Mouse (Mus musculus) gastrocnemius, postnatal 36 days (tissue): Measurements from ENCODE around the gene Ugt1a2. TPM values are rescaled to one million over a fixed set of nuclear protein-coding genes. Genes with fewer than 3 reads are reported as not detected.

Experiments
- DNase-seq, 2 experiments: peaks; one replicate each; pipeline ENCODE4 v3.0.0; 2022
- intact Hi-C: fragments of 180-260 bp; cut with DNase I; formaldehyde crosslinking; loops from one replicate; pipeline ENCODE4 v1.15.1; 2025
- total RNA-seq, 2 experiments: library from RNA; stranded (reverse); gene quantifications; 2 replicates each; pipeline ENCODE4 v1.2.3; 2021

Gene Ugt1a2
- total RNA-seq, 2 experiments from 2014 or later: not detected

DNA sequence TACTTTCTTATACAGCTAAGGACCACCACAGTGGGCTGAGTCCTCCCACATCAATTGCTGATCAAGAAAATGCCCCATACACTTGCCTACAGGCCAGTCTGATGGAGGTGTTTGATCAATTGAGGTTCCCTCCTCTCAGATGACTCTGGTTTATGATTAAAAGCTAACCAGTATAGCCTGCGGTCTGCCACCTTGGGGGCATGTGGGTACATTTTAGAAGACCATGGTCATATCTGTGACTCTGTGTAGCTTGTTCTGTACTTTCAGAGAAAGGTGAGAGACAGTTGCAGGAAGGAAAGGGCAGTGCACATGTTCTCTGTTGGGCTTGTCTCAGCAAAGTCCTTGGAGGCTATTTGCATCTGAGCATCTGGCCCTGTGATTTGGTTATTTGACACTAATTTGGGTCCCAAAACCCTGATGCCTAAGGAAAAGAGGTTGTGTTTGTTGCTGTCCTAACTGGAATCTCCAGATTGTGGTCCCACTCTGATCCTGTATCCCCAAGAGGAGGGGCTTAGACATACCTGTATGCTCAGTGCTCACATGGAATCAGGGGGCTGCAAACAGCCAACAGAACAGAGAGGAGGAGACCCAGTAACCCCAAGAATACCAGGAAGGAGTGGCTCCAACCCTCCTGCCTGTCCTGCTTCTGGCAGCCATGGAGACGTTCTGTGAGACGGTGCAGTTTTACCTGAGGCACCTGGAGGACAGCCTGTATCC lies 32.4 kb downstream of the Ugt1a2 start:
- intact Hi-C loops: no loop called here

DNA sequence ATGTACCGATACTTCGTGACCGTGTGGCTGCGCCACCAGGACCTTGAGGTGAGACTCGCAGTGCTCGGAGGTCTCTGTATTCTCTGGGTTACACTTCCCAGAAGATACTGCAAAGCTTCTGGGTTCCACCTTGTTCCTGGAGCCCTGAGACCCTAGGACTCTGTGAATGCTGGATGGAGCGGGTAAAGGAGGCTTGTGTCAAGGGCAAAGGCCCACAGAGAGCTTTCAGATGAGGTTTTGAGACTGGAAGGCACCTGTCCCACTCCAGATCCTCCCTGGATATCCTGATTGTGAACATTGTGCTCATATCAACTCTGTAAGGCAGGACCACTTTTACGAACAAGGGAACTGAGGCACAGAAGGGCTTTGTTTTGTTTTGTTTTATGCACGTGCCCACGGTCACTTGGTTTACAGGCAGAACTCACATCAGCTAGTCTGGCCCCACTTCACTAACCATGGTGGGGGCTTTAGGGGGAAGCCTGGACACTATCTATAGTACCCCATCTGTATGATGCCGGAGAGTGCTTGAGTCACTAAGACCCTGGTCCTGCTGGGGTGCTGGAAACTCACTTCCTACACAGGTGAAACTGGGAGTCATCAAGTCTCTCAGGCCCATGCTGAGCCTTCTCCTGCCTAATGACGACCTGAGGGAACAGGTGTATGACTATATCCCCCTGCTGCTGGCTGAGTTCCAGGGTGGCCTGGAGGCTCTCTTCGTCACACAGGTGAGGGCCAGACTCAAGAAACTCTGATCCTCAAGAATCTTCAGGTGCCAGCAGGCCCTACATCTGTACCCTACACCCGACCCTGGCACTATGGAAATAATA lies 33.2 kb downstream of the Ugt1a2 start:
- intact Hi-C loops: no loop called here
- DNase-seq: peak; percentile 3 to 39

More for the DNA sequence above, 32.4 kb downstream of the Ugt1a2 start:
- peak; percentile 3 to 17 for DNase-seq

DNA sequence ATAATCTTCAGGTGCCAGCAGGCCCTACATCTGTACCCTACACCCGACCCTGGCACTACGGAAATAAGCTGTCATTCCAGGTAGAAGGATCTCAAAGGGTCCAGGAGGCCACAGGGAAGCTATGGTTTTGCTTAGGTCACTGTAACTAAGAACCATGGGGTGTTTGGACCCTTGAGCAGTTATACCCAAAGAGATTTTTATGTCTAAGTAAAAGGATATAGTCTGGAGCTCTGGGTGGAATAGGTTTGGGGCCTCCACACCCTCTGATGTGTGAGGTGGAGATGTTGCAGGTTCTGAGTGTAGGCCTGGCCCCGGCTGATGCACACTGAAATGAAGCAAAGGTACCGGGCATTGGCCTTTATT lies 33.8 kb downstream of the Ugt1a2 start:
- intact Hi-C loops: no loop called here
- no peak for DNase-seq

DNA sequence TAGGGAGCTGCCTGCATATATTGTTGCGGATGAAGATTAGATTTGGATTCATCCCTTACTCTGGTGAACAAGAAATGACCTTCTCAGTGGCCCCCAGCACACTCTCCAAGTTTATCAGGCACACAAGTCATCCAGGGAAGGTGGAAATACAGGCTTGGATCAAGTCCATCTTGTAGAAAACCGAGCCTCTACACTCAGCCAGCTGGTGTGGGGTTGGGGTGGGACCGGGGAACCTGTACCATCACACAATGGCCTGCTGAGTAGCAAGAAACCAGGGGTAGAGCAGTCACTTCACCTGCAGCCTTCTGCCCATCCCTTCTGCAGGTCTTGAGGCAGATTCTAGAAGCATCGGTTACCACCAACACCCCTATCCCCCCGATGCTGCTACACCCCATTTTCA lies 34.2 kb downstream of the Ugt1a2 start:
- DNase-seq: peak in 1 of 2 experiments; percentile 19
- intact Hi-C loops: no loop called here

GRCm38 (mm10) chr1:88235046-88235893 lies 34.9 kb downstream of the Ugt1a2 start:
- peak in 1 of 2 experiments; percentile 38 for DNase-seq
- intact Hi-C loops: no loop called here

GRCm38 (mm10) chr1:88235894-88236415 lies 35.6 kb downstream of the Ugt1a2 start:
- intact Hi-C loops: no loop called here
- no peak for DNase-seq

GRCm38 (mm10) chr1:88237311-88237710 lies 36.9 kb downstream of the Ugt1a2 start:
- DNase-seq: peak in 1 of 2 experiments; percentile 31
- intact Hi-C loops: no loop called here

GRCm38 (mm10) chr1:88238771-88239170 lies 38.4 kb downstream of the Ugt1a2 start:
- DNase-seq: no peak
- intact Hi-C loops: no loop called here

GRCm38 (mm10) chr1:88240072-88240471 lies 39.7 kb downstream of the Ugt1a2 start:
- peak in 1 of 2 experiments; percentile 18 for DNase-seq

GRCm38 (mm10) chr1:88240579-88240978 lies 40.2 kb downstream of the Ugt1a2 start:
- DNase-seq: peak in 1 of 2 experiments; percentile 30
- intact Hi-C loops: no loop called here

More at GRCm38 (mm10) chr1:88240072-88240471, 39.7 kb downstream of the Ugt1a2 start:
- intact Hi-C loops: no loop called here

DNA sequence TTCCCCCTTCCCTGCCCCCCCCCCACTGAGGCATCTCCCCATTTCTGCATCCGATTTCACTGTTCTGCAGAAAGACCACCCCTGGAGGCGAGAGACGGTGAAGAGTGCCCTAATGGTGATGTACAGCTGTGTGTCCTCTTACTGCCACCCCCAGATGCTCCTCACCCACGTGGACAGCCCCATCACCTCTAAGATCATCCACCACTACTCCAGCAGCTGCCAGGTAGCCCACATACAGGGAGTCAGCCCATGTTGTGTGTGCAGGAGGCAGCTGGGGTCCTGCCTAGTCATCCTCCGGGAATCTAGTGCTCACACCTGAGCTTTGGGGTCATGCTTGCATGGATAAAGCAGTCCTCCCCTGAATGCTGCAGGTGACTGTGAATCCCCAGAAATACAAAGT lies 43.5 kb downstream of the Ugt1a2 start:
- DNase-seq: peak in 1 of 2 experiments; percentile 20
- intact Hi-C loops: no loop called here

- intact Hi-C loops: no loop called here
- DNase-seq: no peak
Measured at GRCm38 (mm10) chr1:88245881-88246280, 45.5 kb downstream of the Ugt1a2 start.

- intact Hi-C loops: no loop called here
- DNase-seq: no peak
Measured at GRCm38 (mm10) chr1:88246386-88246785, 46.0 kb downstream of the Ugt1a2 start.

- intact Hi-C loops: no loop called here
- DNase-seq: no peak
Measured at GRCm38 (mm10) chr1:88247660-88248059, 47.3 kb downstream of the Ugt1a2 start.

- intact Hi-C loops: no loop called here
- no peak for DNase-seq
Measured at GRCm38 (mm10) chr1:88248658-88249057, 48.3 kb downstream of the Ugt1a2 start.

- no peak for DNase-seq
- intact Hi-C loops: no loop called here
Measured at GRCm38 (mm10) chr1:88249596-88249995, 49.2 kb downstream of the Ugt1a2 start.

GRCm38 (mm10) chr1:88250023-88250422 lies 49.6 kb downstream of the Ugt1a2 start:
- intact Hi-C loops: no loop called here

GRCm38 (mm10) chr1:88253106-88253505 lies 52.7 kb downstream of the Ugt1a2 start:
- intact Hi-C loops: no loop called here
- no peak for DNase-seq

More at GRCm38 (mm10) chr1:88250023-88250422, 49.6 kb downstream of the Ugt1a2 start:
- DNase-seq: no peak

- intact Hi-C loops: no loop called here
- no peak for DNase-seq
Measured at GRCm38 (mm10) chr1:88253540-88253939, 53.1 kb downstream of the Ugt1a2 start.

- intact Hi-C loops: no loop called here
- DNase-seq: peak in 1 of 2 experiments; percentile 36
Measured at GRCm38 (mm10) chr1:88254793-88255465, 54.5 kb downstream of the Ugt1a2 start.
